Mouse (Mus musculus) limb, embryonic 15.5 days (tissue): ENCODE measurements around the gene March1. TPM values are rescaled to one million over a fixed set of nuclear protein-coding genes. Genes with fewer than 3 reads are reported as not detected.
"Not testable (repeated sequence)": the region's sequence is repeated elsewhere in the genome, so short reads cannot be mapped to it uniquely, and the experiment has no call there.

Experiments used
- ATAC-seq: fragments of 200-750 bp; cut with Nextera tagmentation; 2 replicates; pipeline ENCODE4 v1.8.0; 2017; ENCODE audit warnings: low read depth, moderate TSS enrichment; ENCODE audit not compliant: insufficient number of reproducible peaks, low FRiP score, low TSS enrichment
- H3K27ac ChIP-seq: fragments of 300-500 bp; sonication (generic); 2 replicates; pipeline ENCODE4 v1.5.1; 2015; ENCODE audit warnings: moderate library complexity, mild to moderate bottlenecking, inconsistent platforms
- H3K27me3 ChIP-seq: fragments of 300-500 bp; sonication (generic); 2 replicates; pipeline ENCODE4 v1.6.1; 2015; ENCODE audit warnings: inconsistent platforms
- H3K36me3 ChIP-seq: fragments of 300-500 bp; sonication (generic); 2 replicates; pipeline ENCODE4 v1.6.1; 2015; ENCODE audit warnings: inconsistent platforms
- H3K4me1 ChIP-seq: fragments of 300-500 bp; sonication (generic); 2 replicates; pipeline ENCODE4 v1.6.1; 2015; ENCODE audit warnings: inconsistent platforms
- H3K4me2 ChIP-seq: fragments of 300-500 bp; sonication (generic); 2 replicates; pipeline ENCODE4 v1.6.1; 2015; ENCODE audit warnings: mild to moderate bottlenecking, inconsistent platforms
- H3K4me3 ChIP-seq: fragments of 300-500 bp; sonication (generic); 2 replicates; pipeline ENCODE4 v1.5.1; 2015; ENCODE audit warnings: mild to moderate bottlenecking, inconsistent platforms
- H3K9ac ChIP-seq: fragments of 300-500 bp; sonication (generic); 2 replicates; pipeline ENCODE4 v1.6.1; 2015; ENCODE audit warnings: inconsistent platforms
- H3K9me3 ChIP-seq: fragments of 300-500 bp; sonication (generic); 2 replicates; pipeline ENCODE4 v1.6.1; 2016; ENCODE audit warnings: inconsistent platforms
- WGBS: fragments of 180-500 bp; shearing (Covaris S2); methylation state at CpG from one replicate; pipeline ENCODE4 v1.1.7; 2015; 5-methylcytosine and 5-hydroxymethylcytosine counted together
- polyA plus RNA-seq: library from polyadenylated mRNA; unstranded; fragments of >200 nt; fragmentation: Nextera tagmentation; extraction: Ambion mirVana; gene quantifications from 2 replicates; pipeline ENCODE4 v1.2.1, GENCODE M21; 2015

Gene March1
- polyA plus RNA-seq, 1 experiment from 2014 or later = 0.54 TPM

DNA sequence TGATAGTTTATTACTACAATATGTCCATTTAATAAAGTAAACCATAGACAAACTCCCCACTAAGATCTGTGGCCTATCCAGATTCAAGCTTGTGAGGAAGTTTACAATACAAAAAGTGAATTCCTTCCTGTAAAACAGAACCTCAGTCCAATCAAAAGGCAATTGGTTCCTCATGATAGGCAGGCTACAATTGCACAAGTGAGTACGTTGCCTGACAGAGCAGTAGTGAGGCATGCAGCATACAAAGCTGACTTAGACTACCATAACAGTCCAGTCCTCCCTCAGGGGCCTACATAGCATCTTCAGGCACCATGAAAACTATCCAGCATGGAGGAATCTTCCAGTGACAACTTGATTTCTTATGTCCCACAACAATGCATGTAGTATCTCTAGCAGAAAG lies 782.4 kb downstream of the March1 start:
- Histone ChIP-seq H3K27me3 (no peaks in the 10 kb centered on the region), H3K9me3 (no peaks in the 10 kb centered on the region), H3K4me1 (no peaks in the 10 kb centered on the region), H3K36me3 (no peaks in the 10 kb centered on the region), H3K4me3 (no peak overlapping the region), H3K4me2 (no peak overlapping the region), H3K9ac (no peak overlapping the region), H3K27ac (no peak overlapping the region)
- 69% methylated on average over 1 of the region's 1 CpGs for WGBS
- no peak for ATAC-seq

DNA sequence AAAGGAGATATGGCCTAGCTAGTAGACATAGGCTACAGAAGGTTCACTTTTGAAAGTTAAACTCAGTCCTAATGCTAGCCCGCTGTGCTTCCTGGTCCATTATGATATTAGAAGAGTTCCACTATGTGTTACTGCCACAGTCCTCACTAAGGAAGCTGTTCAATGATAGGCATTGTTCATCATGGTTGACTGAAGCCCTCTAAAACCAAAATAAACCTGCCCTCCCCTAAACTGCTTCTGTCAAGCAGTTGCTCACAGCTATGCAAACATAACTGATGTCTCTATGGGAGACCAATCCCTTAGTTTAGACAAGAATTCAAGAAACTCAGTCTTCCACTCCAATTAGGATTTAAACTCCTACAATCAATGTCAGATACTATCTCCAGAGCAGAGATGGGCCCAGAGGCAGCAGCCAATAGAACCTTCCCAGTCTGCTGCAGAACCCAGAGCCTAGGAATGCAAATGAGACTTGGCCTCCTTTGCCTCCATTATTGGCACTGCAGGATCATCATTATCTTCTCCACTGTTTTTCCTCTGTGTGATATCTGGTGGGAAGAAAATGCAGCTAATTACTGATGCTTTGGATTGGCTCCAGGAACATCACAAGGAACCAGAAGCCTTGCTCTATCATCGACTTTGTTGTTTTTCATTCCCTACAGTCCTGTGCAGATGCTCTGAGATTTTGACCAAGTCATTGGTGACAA lies 787.2 kb downstream of the March1 start:
- no peak for ATAC-seq
- Histone ChIP-seq H3K27ac (no peak overlapping the region), H3K4me1 (no peaks in the 10 kb centered on the region), H3K9ac (no peak overlapping the region), H3K9me3 (no peaks in the 10 kb centered on the region), H3K27me3 (no peaks in the 10 kb centered on the region), H3K36me3 (no peaks in the 10 kb centered on the region), H3K4me2 (no peak overlapping the region), H3K4me3 (no peak overlapping the region)
- WGBS = 79% methylated on average over 2 of the region's 2 CpGs

- H3K27me3 ChIP-seq, H3K4me2 ChIP-seq, H3K4me1 ChIP-seq, ATAC-seq, H3K9ac ChIP-seq, H3K4me3 ChIP-seq, H3K9me3 ChIP-seq, H3K27ac ChIP-seq, H3K36me3 ChIP-seq: not testable (repeated sequence)
- WGBS = 61% methylated on average over 4 of the region's 4 CpGs
Measured at GRCm38 (mm10) chr8:66405796-66406195, 788.1 kb downstream of the March1 start.

GRCm38 (mm10) chr8:66406596-66407361 lies 789.1 kb downstream of the March1 start:
- Histone ChIP-seq H3K4me2 (no peak overlapping the region), H3K27me3 (no peaks in the 10 kb centered on the region), H3K4me3 (no peak overlapping the region), H3K4me1 (no peaks in the 10 kb centered on the region), H3K27ac (no peak overlapping the region), H3K36me3 (no peaks in the 10 kb centered on the region), H3K9ac (no peak overlapping the region), H3K9me3 (no peaks in the 10 kb centered on the region)
- 80% methylated on average over 6 of the region's 6 CpGs for WGBS
- no peak for ATAC-seq

DNA sequence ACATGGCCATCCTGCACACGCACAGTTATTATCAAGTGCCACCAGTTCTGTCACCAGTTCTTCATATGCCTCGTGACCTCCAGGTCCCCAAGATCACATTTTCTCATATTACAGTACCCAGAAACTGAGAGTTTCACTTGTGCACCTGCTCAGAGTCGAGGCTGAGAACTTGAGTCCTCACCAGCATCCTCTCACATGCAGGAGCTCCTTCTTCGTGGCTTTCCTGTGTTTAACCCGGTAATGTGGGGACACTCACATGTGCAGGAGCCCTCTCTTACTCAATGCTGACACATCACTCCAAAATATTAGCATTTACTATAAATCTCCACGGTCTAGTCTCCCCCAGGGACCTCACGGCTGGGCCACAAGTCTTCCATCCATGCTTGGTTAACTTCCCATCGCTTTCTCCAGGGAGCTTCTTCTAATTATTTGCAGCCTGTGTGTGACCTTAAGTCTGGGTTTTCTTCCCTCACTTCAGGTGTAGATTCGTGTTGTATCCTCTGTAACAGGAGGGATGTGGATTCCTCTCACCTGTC lies 792.4 kb downstream of the March1 start:
- Histone ChIP-seq H3K36me3 (no peaks in the 10 kb centered on the region), H3K4me1 (no peaks in the 10 kb centered on the region), H3K27ac (no peak overlapping the region), H3K27me3 (no peaks in the 10 kb centered on the region), H3K9me3 (no peaks in the 10 kb centered on the region), H3K4me3 (no peak overlapping the region), H3K9ac (no peak overlapping the region), H3K4me2 (no peak overlapping the region)
- no peak for ATAC-seq
- 69% methylated on average over 9 of the region's 9 CpGs for WGBS

DNA sequence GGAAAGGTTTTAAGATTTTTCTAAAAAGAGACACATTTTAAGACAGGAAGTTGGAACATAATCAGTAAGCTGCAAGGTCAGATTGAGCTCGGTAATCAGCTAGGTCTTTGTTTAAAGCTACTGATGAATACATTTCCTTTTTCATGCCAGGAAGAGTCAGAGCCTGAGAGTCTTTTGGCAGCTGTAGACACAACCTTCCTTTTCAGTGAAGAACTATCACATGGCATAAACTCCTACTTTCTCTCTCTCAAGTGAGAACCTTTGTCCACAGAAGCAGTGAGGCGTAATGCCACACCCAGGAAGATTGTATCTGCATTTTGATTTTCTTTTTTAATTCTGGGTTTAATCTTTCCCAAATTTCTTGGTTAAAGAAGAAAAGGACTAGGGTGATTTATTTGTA lies 795.4 kb downstream of the March1 start:
- ATAC-seq = no peak
- no peak overlapping the region for H3K4me3 ChIP-seq
- H3K36me3 ChIP-seq = no peaks in the 10 kb centered on the region
- 42% methylated on average over 2 of the region's 2 CpGs for WGBS
- no peak overlapping the region for H3K9ac ChIP-seq
- no peaks in the 10 kb centered on the region for H3K4me1 ChIP-seq
- no peak overlapping the region for H3K4me2 ChIP-seq
- no peaks in the 10 kb centered on the region for H3K27me3 ChIP-seq
- no peak overlapping the region for H3K27ac ChIP-seq
- no peaks in the 10 kb centered on the region for H3K9me3 ChIP-seq

DNA sequence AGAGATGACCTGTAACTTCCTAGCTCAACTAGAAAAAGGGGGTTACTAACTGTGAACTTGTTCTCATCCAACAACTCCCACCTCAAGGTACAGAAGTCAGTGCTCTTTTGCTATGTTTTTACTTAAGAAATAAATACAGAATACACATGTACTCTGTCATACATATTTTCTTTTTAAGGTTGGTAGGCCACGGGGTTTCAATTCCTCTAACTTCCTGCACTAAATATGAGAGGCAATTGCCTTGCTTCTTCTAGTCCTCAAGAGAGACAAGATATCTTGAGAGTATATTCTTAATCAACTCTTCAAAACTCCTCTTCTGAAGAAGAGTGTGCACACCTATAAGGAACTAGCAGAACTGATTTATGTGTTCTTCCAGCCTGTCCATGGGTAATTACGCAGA lies 797.5 kb downstream of the March1 start:
- Histone ChIP-seq H3K4me3 (no peak overlapping the region), H3K27ac (no peak overlapping the region), H3K36me3 (no peaks in the 10 kb centered on the region), H3K9ac (no peak overlapping the region), H3K9me3 (no peaks in the 10 kb centered on the region), H3K27me3 (no peaks in the 10 kb centered on the region), H3K4me1 (no peaks in the 10 kb centered on the region), H3K4me2 (no peak overlapping the region)
- WGBS = 89% methylated on average over 2 of the region's 2 CpGs
- no peak for ATAC-seq

- not testable (repeated sequence) for ATAC-seq, H3K27ac ChIP-seq, H3K36me3 ChIP-seq, H3K4me2 ChIP-seq, H3K9me3 ChIP-seq, H3K4me3 ChIP-seq, H3K27me3 ChIP-seq, H3K4me1 ChIP-seq, H3K9ac ChIP-seq
- WGBS = 82% methylated on average over 4 of the region's 4 CpGs
Measured at GRCm38 (mm10) chr8:66417591-66417990, 799.9 kb downstream of the March1 start.

GRCm38 (mm10) chr8:66430639-66431038 lies 812.9 kb downstream of the March1 start:
- no peak overlapping the region for H3K4me2 ChIP-seq
- no peak overlapping the region for H3K9ac ChIP-seq
- H3K27ac ChIP-seq = no peak overlapping the region
- no peak for ATAC-seq
- H3K9me3 ChIP-seq = no peaks in the 10 kb centered on the region
- 60% methylated on average over 2 of the region's 2 CpGs for WGBS
- H3K4me3 ChIP-seq = no peak overlapping the region
- no peaks in the 10 kb centered on the region for H3K4me1 ChIP-seq
- no peaks in the 10 kb centered on the region for H3K27me3 ChIP-seq
- no peaks in the 10 kb centered on the region for H3K36me3 ChIP-seq

- ATAC-seq = no peak
- H3K27me3 ChIP-seq = no peaks in the 10 kb centered on the region
Measured at GRCm38 (mm10) chr8:66433577-66433976, 815.9 kb downstream of the March1 start.

GRCm38 (mm10) chr8:66436804-66437203 lies 819.1 kb downstream of the March1 start:
- H3K27me3 ChIP-seq = no peaks in the 10 kb centered on the region
- H3K4me2 ChIP-seq = no peak overlapping the region
- H3K9me3 ChIP-seq = no peaks in the 10 kb centered on the region
- H3K4me1 ChIP-seq = no peaks in the 10 kb centered on the region
- ATAC-seq = no peak
- no peak overlapping the region for H3K27ac ChIP-seq
- 88% methylated on average over 1 of the region's 1 CpGs for WGBS
- no peaks in the 10 kb centered on the region for H3K36me3 ChIP-seq
- H3K9ac ChIP-seq = no peak overlapping the region
- H3K4me3 ChIP-seq = no peak overlapping the region

More at GRCm38 (mm10) chr8:66433577-66433976, 815.9 kb downstream of the March1 start:
- no peak overlapping the region for H3K9ac ChIP-seq
- H3K4me1 ChIP-seq = no peaks in the 10 kb centered on the region
- H3K9me3 ChIP-seq = no peaks in the 10 kb centered on the region
- H3K36me3 ChIP-seq = no peaks in the 10 kb centered on the region
- no peak overlapping the region for H3K4me3 ChIP-seq
- no peak overlapping the region for H3K27ac ChIP-seq
- no peak overlapping the region for H3K4me2 ChIP-seq

DNA sequence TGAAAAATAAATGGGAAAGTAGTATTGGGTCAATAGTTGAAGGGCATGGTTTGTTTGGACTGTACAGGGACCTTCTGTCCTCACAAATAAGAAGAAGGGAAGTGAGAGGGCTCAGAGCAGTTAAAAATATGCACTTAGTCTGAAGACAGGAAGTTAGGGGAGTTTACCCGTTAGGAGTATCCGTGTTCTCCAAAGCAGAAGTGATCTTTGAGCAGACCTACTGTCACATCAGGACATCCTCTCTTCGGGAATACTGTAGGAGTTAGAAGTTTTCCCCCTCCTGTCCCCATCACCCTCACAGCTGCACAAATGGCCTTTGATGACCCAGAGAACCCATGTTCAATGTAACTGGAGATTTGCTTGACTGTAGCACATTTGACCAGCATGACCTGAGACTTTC lies 820.2 kb downstream of the March1 start:
- Histone ChIP-seq H3K27ac (no peak overlapping the region), H3K4me1 (no peaks in the 10 kb centered on the region), H3K9ac (no peak overlapping the region), H3K36me3 (no peaks in the 10 kb centered on the region), H3K27me3 (no peaks in the 10 kb centered on the region), H3K4me2 (no peak overlapping the region), H3K4me3 (no peak overlapping the region), H3K9me3 (no peaks in the 10 kb centered on the region)
- WGBS = 60% methylated on average over 3 of the region's 3 CpGs
- ATAC-seq = no peak
